Mouse (Mus musculus): ENCODE results near the gene Dtd2. TPM values are rescaled to one million over a fixed set of nuclear protein-coding genes. Genes with fewer than 3 reads are reported as not detected.

Gene Dtd2
- polyA plus RNA-seq, 1 experiment from 2014 or later, result 21.9 TPM

DNA sequence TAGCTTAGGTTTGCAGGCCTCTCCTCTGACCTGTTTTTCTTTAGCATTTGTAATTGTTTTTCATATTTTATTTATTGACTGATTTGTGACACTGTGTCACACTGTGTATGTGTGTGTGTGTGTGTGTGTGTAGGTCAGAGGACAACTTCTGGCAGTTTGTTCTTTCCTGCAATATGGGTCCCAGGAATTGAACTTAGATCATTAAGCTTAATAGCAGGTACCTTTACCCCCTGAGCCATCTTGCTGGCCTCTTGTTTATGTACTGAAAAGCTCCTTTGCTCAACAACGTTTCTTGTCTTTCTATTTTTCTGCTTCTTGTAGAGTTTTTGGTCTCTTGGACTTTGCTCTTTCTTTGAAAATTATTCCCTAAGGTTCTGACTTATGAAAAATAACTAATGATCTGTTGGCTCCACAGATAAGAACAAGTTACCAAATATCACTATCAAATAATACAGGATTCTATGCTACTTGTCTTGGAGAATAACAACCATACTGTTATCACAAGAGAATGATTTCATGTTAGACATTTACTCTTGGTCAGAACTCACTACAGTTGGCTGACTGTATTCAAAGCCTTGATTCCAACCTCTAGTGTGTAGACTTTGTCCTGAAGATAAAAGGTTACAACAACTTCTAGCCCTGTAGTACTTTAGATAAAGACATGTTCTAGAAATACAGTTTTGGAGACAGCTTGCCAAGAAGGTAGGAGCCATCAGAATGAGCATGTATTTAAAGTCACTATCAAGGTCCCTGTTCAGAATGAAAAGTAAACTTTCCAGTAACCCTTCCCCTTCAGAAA, 10.4 kb downstream of the Dtd2 start:
- no peak for DNase-seq (ENCODE audit: low spot score)
- WGBS, result 87% methylated on average over 1 of the region's 1 CpGs
- H3K4me3 ChIP-seq (ENCODE audit: low read depth, low read length), result no peak overlapping the region
- H3K36me3 ChIP-seq (ENCODE audit: control insufficient read depth, insufficient read depth, low read length), result peaks cover 2% of the 10 kb centered on the region
- H3K9me3 ChIP-seq (ENCODE audit: control insufficient read depth, low read length), result no peaks in the 10 kb centered on the region
- no peak overlapping the region for H3K9ac ChIP-seq (ENCODE audit: low read length)
- no peak overlapping the region for H3K27ac ChIP-seq (ENCODE audit: low read depth, low read length)
- no peak for ATAC-seq (ENCODE audit: insufficient read depth, low FRiP score, low TSS enrichment)
- H3K27me3 ChIP-seq (ENCODE audit: control insufficient read depth, insufficient read depth, low read length), result no peaks in the 10 kb centered on the region
- no peak overlapping the region for H3K4me2 ChIP-seq (ENCODE audit: low read depth)
- no peaks in the 10 kb centered on the region for H3K4me1 ChIP-seq (ENCODE audit: control insufficient read depth, insufficient read depth, low read length)

DNA sequence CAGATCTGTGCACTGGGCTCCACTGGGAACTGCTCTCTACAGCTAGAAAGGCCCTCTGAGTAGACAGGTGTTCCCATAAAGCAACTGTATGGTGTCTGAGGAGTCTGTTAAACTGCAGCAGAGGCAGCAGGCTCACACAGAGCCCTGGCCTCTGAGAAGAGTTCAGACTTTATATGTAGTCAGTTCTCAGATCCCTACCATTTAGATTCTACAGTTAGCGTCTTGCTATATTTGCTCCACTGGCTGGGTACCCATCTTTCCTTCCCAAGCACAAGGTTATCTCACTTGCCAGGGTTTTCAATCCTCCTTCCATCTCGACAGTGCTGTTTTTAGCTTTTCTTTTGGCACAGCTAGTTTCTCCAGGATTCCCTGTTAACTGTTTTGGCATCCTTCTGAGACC, 15.7 kb downstream of the Dtd2 start:
- no peaks in the 10 kb centered on the region for H3K27me3 ChIP-seq (ENCODE audit: control insufficient read depth, insufficient read depth, low read length)
- H3K9ac ChIP-seq (ENCODE audit: low read length), result no peak overlapping the region
- no peak overlapping the region for H3K27ac ChIP-seq (ENCODE audit: low read depth, low read length)
- H3K4me2 ChIP-seq (ENCODE audit: low read depth), result no peak overlapping the region
- H3K36me3 ChIP-seq (ENCODE audit: control insufficient read depth, insufficient read depth, low read length), result peaks cover 2% of the 10 kb centered on the region
- no peaks in the 10 kb centered on the region for H3K9me3 ChIP-seq (ENCODE audit: control insufficient read depth, low read length)
- no peak overlapping the region for H3K4me3 ChIP-seq (ENCODE audit: low read depth, low read length)
- no peaks in the 10 kb centered on the region for H3K4me1 ChIP-seq (ENCODE audit: control insufficient read depth, insufficient read depth, low read length)
- 95% methylated on average over 2 of the region's 2 CpGs for WGBS
- no peak for DNase-seq (ENCODE audit: low spot score)
- ATAC-seq (ENCODE audit: insufficient read depth, low FRiP score, low TSS enrichment), result no peak

DNA sequence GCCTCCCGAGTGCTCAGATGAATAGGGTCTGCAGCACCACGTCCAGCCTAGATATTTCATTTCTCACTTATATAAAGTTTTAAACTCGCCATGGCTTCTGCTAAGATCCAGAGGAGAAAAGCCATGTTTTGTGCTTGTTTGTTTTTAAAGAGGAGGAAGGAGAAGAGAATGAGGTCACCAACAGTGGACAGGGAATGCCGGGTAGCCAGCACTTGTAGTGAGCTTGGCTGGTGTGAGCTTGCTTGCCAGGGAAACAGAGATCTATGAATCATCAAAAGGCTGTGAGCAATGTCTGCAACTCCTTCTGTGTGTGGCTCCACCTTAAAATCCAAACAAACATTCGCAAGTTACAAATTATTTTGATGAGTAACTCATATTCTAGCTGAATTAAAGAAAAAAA, 17.8 kb downstream of the Dtd2 start:
- H3K36me3 ChIP-seq (ENCODE audit: control insufficient read depth, insufficient read depth, low read length), result no peaks in the 10 kb centered on the region
- no peak overlapping the region for H3K4me3 ChIP-seq (ENCODE audit: low read depth, low read length)
- no peak for DNase-seq (ENCODE audit: low spot score)

DNA sequence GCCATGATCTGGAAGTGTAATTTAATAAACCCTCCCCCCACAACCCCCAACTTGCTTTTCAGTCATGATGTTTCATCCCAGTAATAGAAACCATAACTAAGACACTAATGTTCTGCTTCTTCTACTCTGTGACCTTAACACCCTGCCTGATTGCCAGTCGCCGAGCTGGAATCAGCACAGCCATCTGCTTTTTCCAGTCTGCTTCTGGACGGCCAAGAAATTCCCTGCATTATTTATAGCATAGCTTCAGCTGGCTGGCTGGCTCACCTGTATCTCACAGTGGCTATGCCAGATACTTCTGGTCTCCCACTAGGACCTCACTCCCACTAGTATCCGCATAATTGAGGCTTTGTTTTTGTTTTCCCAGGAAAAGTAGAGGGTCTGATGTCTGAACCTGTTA, 20.5 kb downstream of the Dtd2 start:
- H3K36me3 ChIP-seq (ENCODE audit: control insufficient read depth, insufficient read depth, low read length), result no peaks in the 10 kb centered on the region
- ATAC-seq (ENCODE audit: insufficient read depth, low FRiP score, low TSS enrichment) (no peak), DNase-seq (ENCODE audit: low spot score) (no peak)
- H3K27me3 ChIP-seq (ENCODE audit: control insufficient read depth, insufficient read depth, low read length), result no peaks in the 10 kb centered on the region
- H3K9ac ChIP-seq (ENCODE audit: low read length), result no peak overlapping the region
- WGBS, result 73% methylated on average over 4 of the region's 4 CpGs
- H3K27ac ChIP-seq (ENCODE audit: low read depth, low read length), result no peak overlapping the region
- H3K9me3 ChIP-seq (ENCODE audit: control insufficient read depth, low read length), result no peaks in the 10 kb centered on the region
- no peak overlapping the region for H3K4me3 ChIP-seq (ENCODE audit: low read depth, low read length)
- H3K4me1 ChIP-seq (ENCODE audit: control insufficient read depth, insufficient read depth, low read length), result no peaks in the 10 kb centered on the region
- H3K4me2 ChIP-seq (ENCODE audit: low read depth), result no peak overlapping the region

More for the DNA sequence above, 17.8 kb downstream of the Dtd2 start:
- Histone ChIP-seq H3K27ac (ENCODE audit: low read depth, low read length) (no peak overlapping the region), H3K9ac (ENCODE audit: low read length) (no peak overlapping the region), H3K4me2 (ENCODE audit: low read depth) (no peak overlapping the region), H3K4me1 (ENCODE audit: control insufficient read depth, insufficient read depth, low read length) (no peaks in the 10 kb centered on the region), H3K9me3 (ENCODE audit: control insufficient read depth, low read length) (no peaks in the 10 kb centered on the region), H3K27me3 (ENCODE audit: control insufficient read depth, insufficient read depth, low read length) (no peaks in the 10 kb centered on the region)
- WGBS, result 89% methylated on average over 5 of the region's 5 CpGs
- ATAC-seq (ENCODE audit: insufficient read depth, low FRiP score, low TSS enrichment), result no peak

DNA sequence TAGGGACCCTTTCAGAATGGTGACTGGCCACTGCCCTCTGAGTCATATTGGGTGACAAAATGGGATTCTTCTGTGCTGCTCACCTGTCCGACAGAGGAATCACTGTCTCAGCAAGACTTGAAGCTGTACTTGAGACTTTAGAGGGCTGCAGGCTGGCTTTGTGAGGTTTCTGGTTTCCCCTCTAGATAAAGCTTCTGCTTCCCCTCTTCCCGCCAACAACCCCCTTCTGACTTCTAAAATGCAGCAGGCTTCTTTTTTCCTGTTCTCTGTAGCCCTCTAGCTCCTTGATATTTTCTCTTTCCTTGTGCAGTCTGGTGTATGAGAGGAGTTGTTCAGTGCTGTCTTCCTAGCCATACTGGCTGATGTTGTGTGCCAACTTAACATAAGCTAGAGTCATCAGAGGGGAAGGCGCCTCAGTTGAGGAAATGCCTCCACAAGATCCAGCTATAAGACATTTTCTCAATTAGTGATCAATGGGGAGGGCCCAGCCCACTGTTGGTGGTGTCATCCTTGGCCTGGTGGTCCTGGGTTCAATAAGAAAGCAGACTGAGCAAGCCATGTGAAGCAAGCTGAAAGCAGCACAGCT, 21.0 kb downstream of the Dtd2 start:
- no peak overlapping the region for H3K4me2 ChIP-seq (ENCODE audit: low read depth)
- H3K36me3 ChIP-seq (ENCODE audit: control insufficient read depth, insufficient read depth, low read length), result no peaks in the 10 kb centered on the region
- no peaks in the 10 kb centered on the region for H3K9me3 ChIP-seq (ENCODE audit: control insufficient read depth, low read length)
- no peak for DNase-seq (ENCODE audit: low spot score)
- WGBS, result 91% methylated on average over 3 of the region's 3 CpGs
- H3K27me3 ChIP-seq (ENCODE audit: control insufficient read depth, insufficient read depth, low read length), result no peaks in the 10 kb centered on the region
- no peak overlapping the region for H3K27ac ChIP-seq (ENCODE audit: low read depth, low read length)
- H3K9ac ChIP-seq (ENCODE audit: low read length), result no peak overlapping the region
- no peak overlapping the region for H3K4me3 ChIP-seq (ENCODE audit: low read depth, low read length)
- H3K4me1 ChIP-seq (ENCODE audit: control insufficient read depth, insufficient read depth, low read length), result no peaks in the 10 kb centered on the region
- no peak for ATAC-seq (ENCODE audit: insufficient read depth, low FRiP score, low TSS enrichment)

DNA sequence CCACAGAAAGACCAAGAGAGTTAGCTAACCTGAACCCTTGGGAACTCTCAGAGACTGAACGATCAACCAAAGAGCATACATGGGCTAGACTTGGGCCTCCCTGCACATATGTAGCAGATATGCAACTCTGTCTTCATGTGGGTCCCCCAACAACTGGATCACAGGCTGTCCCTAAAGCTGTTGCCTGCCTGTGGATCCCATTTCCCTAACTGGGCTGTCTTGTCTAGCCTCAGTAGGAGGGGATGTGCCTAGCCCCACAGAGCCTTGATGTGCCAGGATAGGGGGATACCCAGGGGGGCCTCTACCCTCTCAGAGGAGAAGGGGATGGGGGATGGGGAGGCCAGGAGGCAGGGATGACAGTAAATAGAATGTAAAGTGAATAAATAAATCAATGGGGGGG, 22.7 kb downstream of the Dtd2 start:
- 93% methylated on average over 1 of the region's 1 CpGs for WGBS
- Histone ChIP-seq H3K4me1 (ENCODE audit: control insufficient read depth, insufficient read depth, low read length) (no peaks in the 10 kb centered on the region), H3K9me3 (ENCODE audit: control insufficient read depth, low read length) (no peaks in the 10 kb centered on the region), H3K36me3 (ENCODE audit: control insufficient read depth, insufficient read depth, low read length) (no peaks in the 10 kb centered on the region), H3K27me3 (ENCODE audit: control insufficient read depth, insufficient read depth, low read length) (no peaks in the 10 kb centered on the region), H3K27ac (ENCODE audit: low read depth, low read length) (no peak overlapping the region), H3K9ac (ENCODE audit: low read length) (no peak overlapping the region), H3K4me2 (ENCODE audit: low read depth) (no peak overlapping the region), H3K4me3 (ENCODE audit: low read depth, low read length) (no peak overlapping the region)
- DNase-seq (ENCODE audit: low spot score), result no peak
- ATAC-seq (ENCODE audit: insufficient read depth, low FRiP score, low TSS enrichment), result no peak

DNA sequence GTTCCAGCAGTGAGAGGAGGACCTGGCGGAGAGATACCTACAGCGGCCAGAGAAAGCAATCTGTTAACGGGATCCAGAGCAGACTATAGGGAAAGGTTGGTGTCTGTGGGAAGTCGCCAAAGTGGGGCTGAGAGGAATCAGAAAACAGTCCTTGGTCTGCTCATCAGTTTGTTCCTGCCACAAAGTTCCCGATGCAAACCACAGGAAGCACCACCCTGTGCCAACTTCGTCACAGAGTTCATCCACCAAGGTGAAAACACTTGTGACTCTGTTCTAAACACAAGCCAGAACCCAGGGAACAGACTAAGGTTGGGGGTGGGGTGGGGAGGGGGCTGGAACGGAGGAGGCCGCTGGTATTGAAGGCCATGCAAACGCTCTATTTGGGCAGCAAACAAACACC, 29.8 kb downstream of the Dtd2 start:
- no peaks in the 10 kb centered on the region for H3K36me3 ChIP-seq (ENCODE audit: control insufficient read depth, insufficient read depth, low read length)
- WGBS, result 80% methylated on average over 9 of the region's 9 CpGs

DNA sequence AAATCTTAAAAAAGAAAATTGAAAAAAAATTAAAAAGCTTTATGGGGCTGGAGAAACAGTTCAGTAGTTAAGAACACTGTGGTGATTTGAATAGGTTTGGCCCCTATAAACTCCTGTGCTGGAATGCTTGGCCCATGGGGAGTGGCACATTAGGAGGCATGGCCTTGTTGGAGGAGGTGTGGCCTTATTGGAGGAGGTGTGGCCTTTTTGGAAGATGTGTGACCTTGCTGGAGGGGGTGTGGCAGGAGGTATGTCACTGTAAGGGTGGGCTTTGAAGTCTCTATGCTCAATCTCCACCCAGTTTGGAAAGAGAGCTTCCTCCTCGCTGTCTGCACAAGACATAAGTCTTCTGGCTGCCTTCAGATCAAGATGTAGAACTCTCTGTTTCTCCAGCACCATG, 31.9 kb downstream of the Dtd2 start:
- Histone ChIP-seq H3K9me3 (ENCODE audit: control insufficient read depth, low read length) (no peaks in the 10 kb centered on the region), H3K4me1 (ENCODE audit: control insufficient read depth, insufficient read depth, low read length) (0 out of 2 replicates have a peak, but pooled peaks cover 5% of the 10 kb centered on the region), H3K4me3 (ENCODE audit: low read depth, low read length) (no peak overlapping the region), H3K27ac (ENCODE audit: low read depth, low read length) (no peak overlapping the region), H3K27me3 (ENCODE audit: control insufficient read depth, insufficient read depth, low read length) (no peaks in the 10 kb centered on the region), H3K9ac (ENCODE audit: low read length) (no peak overlapping the region), H3K4me2 (ENCODE audit: low read depth) (no peak overlapping the region), H3K36me3 (ENCODE audit: control insufficient read depth, insufficient read depth, low read length) (no peaks in the 10 kb centered on the region)
- 96% methylated on average over 1 of the region's 1 CpGs for WGBS
- DNase-seq (ENCODE audit: low spot score) (no peak), ATAC-seq (ENCODE audit: insufficient read depth, low FRiP score, low TSS enrichment) (no peak)

More for the DNA sequence above, 29.8 kb downstream of the Dtd2 start:
- no peaks in the 10 kb centered on the region for H3K27me3 ChIP-seq (ENCODE audit: control insufficient read depth, insufficient read depth, low read length)
- H3K4me3 ChIP-seq (ENCODE audit: low read depth, low read length), result no peak overlapping the region
- H3K4me1 ChIP-seq (ENCODE audit: control insufficient read depth, insufficient read depth, low read length), result no peaks in the 10 kb centered on the region
- no peak overlapping the region for H3K27ac ChIP-seq (ENCODE audit: low read depth, low read length)
- H3K9me3 ChIP-seq (ENCODE audit: control insufficient read depth, low read length), result no peaks in the 10 kb centered on the region
- H3K4me2 ChIP-seq (ENCODE audit: low read depth), result no peak overlapping the region
- DNase-seq (ENCODE audit: low spot score), result no peak
- no peak for ATAC-seq (ENCODE audit: insufficient read depth, low FRiP score, low TSS enrichment)
- no peak overlapping the region for H3K9ac ChIP-seq (ENCODE audit: low read length)
